Mouse (Mus musculus) CH12.LX (cell line): ENCODE results near the gene Dnm3.

Experiments used
- CHD1 ChIP-seq: IDR thresholded peaks from 2 replicates; pipeline ENCODE4 v1.6.1; 2012; ENCODE audit warnings: low read depth, low read length, improper control_type of control experiment, inconsistent platforms
- CTCF ChIP-seq, 2 experiments: IDR thresholded peaks in 1 of 2; conservative IDR thresholded peaks in 1 of 2; 2 replicates each; pipeline ENCODE4 v1.5.1; 2011 to 2012; ENCODE audit warnings: low read depth in 2 of 2, low read length in 2 of 2, improper control_type of control experiment in 1 of 2, inconsistent platforms in 1 of 2, mild to moderate bottlenecking in 1 of 2, moderate library complexity in 1 of 2
- ELF1 ChIP-seq: IDR thresholded peaks from 2 replicates; pipeline ENCODE4 v1.6.1; 2014; ENCODE audit warnings: low read depth, mild to moderate bottlenecking, inconsistent platforms, low read length, improper control_type of control experiment
- EP300 ChIP-seq: IDR thresholded peaks from 2 replicates; pipeline ENCODE4 v1.6.1; 2011; ENCODE audit warnings: low read length, improper control_type of control experiment
- GABPA ChIP-seq: IDR thresholded peaks from 2 replicates; pipeline ENCODE4 v1.6.1; 2012; ENCODE audit warnings: low read depth, low read length, improper control_type of control experiment, inconsistent platforms; ENCODE audit not compliant: insufficient replicate concordance
- JUN ChIP-seq: IDR thresholded peaks from 2 replicates; pipeline ENCODE4 v1.6.1; 2011; ENCODE audit warnings: low read depth, mild to moderate bottlenecking, low read length, improper control_type of control experiment, moderate library complexity; ENCODE audit not compliant: insufficient read depth
- MAX ChIP-seq: IDR thresholded peaks from 2 replicates; pipeline ENCODE4 v1.6.1; 2011; ENCODE audit warnings: low read length, improper control_type of control experiment
- MAZ ChIP-seq: IDR thresholded peaks from 2 replicates; pipeline ENCODE4 v1.6.1; 2012; ENCODE audit warnings: low read depth, mild to moderate bottlenecking, inconsistent platforms, low read length, improper control_type of control experiment, moderate library complexity
- MYC ChIP-seq: IDR thresholded peaks from 2 replicates; pipeline ENCODE4 v1.6.1; 2011; ENCODE audit warnings: low read depth, mild to moderate bottlenecking, improper control_type of control experiment, low read length
- POLR2A ChIP-seq: IDR thresholded peaks from 2 replicates; pipeline ENCODE4 v1.6.1; 2011; ENCODE audit warnings: low read depth, mild to moderate bottlenecking, improper control_type of control experiment, low read length
- TCF12 ChIP-seq: IDR thresholded peaks from 2 replicates; pipeline ENCODE4 v1.6.1; 2014; ENCODE audit warnings: low read depth, mild to moderate bottlenecking, inconsistent platforms, low read length, improper control_type of control experiment
- ZC3H11A ChIP-seq: IDR thresholded peaks from 2 replicates; pipeline ENCODE4 v1.6.1; 2012; ENCODE audit warnings: low read depth, mild to moderate bottlenecking, inconsistent platforms, low read length, improper control_type of control experiment
- ZNF384 ChIP-seq: IDR thresholded peaks from 2 replicates; pipeline ENCODE4 v1.6.1; 2012; ENCODE audit warnings: low read depth, low read length, improper control_type of control experiment, inconsistent platforms

GRCm38 (mm10) chr1:162047673-162048072 is 430.2 kb downstream of the Dnm3 start:
- no peak for TF ChIP-seq MAZ
- no peak for TF ChIP-seq EP300
- no peak for TF ChIP-seq POLR2A
- no peak for TF ChIP-seq CHD1
- no peak for TF ChIP-seq MYC
- TF ChIP-seq TCF12: no peak
- TF ChIP-seq ZC3H11A: no peak
- peak in 1 of 2 experiments; percentile 35; a peak in 2 of 4 replicates for TF ChIP-seq CTCF (conservative IDR thresholded peaks at IDR 0.05 in 1 of 2, IDR thresholded peaks at IDR 0.05 in 1 of 2; ENCODE audit: low read depth in 2 of 2, low read length in 2 of 2)
- no peak for TF ChIP-seq MAX
- TF ChIP-seq ELF1: no peak
- TF ChIP-seq ZNF384: no peak
- TF ChIP-seq GABPA: no peak
- TF ChIP-seq JUN: no peak
